Mouse (Mus musculus): ENCODE measurements around the gene Coq5. TPM values are rescaled to one million over a fixed set of nuclear protein-coding genes. Genes with fewer than 3 reads are reported as not detected.
A peak's percentile ranks its signal among the peaks of the same experiment; 100 is the strongest.

Gene Coq5
- polyA plus RNA-seq, 1 experiment from 2014 or later: 38.6 TPM

DNA sequence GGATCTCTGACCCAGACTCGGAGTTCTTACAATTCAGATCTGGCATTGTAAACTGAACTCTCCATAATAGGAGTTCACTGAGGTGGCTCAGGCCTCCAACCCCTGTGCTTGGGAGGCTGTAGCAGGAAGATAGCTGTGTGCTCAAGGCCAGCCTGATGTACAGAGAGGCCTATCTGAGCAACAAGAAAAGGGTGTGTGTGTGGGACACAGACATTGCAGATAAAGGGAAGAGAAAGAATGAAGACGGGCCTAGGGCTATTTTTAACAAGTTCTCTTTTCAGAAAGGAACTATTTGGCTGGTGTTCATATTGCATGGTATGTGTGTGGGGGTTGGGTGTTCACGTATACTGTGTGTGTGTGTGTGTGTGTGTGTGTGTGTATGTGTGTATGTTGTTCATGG is 54.2 kb downstream of the Coq5 start:
- no peak overlapping the region for H3K4me2 ChIP-seq (ENCODE audit: low read depth, low read length)

DNA sequence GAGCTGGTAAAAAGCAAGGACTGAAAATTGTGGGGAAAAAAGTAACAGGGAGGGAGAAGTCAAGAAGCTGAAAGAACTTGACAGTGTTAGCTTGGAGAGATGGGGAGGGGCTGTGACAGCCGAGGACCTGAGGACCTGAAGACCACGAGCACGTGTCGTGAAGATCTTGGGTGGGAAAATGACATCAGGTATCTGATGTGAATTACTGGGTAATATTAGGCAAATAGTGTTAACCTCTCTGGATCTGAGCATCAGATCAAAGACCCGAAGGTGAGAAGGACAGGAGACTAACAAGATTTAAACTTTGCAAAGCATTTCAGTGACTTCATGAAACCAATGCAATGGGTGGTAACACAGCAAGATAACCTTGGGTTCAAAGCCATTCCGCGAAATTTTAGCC is 60.5 kb downstream of the Coq5 start:
- H3K36me3 ChIP-seq (ENCODE audit: control insufficient read depth, insufficient read depth, low read length): peaks cover 28% of the 10 kb centered on the region
- H3K4me1 ChIP-seq (replicated peaks; ENCODE audit: control insufficient read depth, insufficient read depth, low read length): peaks cover 12% of the 10 kb centered on the region
- H3K27me3 ChIP-seq (ENCODE audit: control insufficient read depth, insufficient read depth, low read depth, low read length): no peaks in the 10 kb centered on the region
- peak overlapping the region; percentile 6; the same call in 1 of the 2 replicates for H3K9ac ChIP-seq (ENCODE audit: low read length)
- H3K4me3 ChIP-seq (ENCODE audit: low read length): peak overlapping the region; percentile 78
- 16% methylated on average over 7 of the region's 7 CpGs for WGBS
- no peaks in the 10 kb centered on the region for H3K9me3 ChIP-seq (ENCODE audit: control insufficient read depth, low read length)
- H3K4me2 ChIP-seq (ENCODE audit: low read depth, low read length): peak overlapping the region; percentile 76
- H3K27ac ChIP-seq (ENCODE audit: low read length): no peak overlapping the region
- no peak for ATAC-seq (ENCODE audit: low read depth)

More for the DNA sequence above, 54.2 kb downstream of the Coq5 start:
- peaks cover 6% of the 10 kb centered on the region for H3K4me1 ChIP-seq (replicated peaks; ENCODE audit: control insufficient read depth, insufficient read depth, low read length)
- no peaks in the 10 kb centered on the region for H3K9me3 ChIP-seq (ENCODE audit: control insufficient read depth, low read length)
- 69% methylated on average over 3 of the region's 3 CpGs for WGBS
- H3K27ac ChIP-seq (ENCODE audit: low read length): no peak overlapping the region
- H3K27me3 ChIP-seq (ENCODE audit: control insufficient read depth, insufficient read depth, low read depth, low read length): no peaks in the 10 kb centered on the region
- H3K9ac ChIP-seq (ENCODE audit: low read length): no peak overlapping the region
- no peak for ATAC-seq (ENCODE audit: low read depth)
- H3K36me3 ChIP-seq (ENCODE audit: control insufficient read depth, insufficient read depth, low read length): peaks cover 40% of the 10 kb centered on the region
- no peak overlapping the region for H3K4me3 ChIP-seq (ENCODE audit: low read length)

DNA sequence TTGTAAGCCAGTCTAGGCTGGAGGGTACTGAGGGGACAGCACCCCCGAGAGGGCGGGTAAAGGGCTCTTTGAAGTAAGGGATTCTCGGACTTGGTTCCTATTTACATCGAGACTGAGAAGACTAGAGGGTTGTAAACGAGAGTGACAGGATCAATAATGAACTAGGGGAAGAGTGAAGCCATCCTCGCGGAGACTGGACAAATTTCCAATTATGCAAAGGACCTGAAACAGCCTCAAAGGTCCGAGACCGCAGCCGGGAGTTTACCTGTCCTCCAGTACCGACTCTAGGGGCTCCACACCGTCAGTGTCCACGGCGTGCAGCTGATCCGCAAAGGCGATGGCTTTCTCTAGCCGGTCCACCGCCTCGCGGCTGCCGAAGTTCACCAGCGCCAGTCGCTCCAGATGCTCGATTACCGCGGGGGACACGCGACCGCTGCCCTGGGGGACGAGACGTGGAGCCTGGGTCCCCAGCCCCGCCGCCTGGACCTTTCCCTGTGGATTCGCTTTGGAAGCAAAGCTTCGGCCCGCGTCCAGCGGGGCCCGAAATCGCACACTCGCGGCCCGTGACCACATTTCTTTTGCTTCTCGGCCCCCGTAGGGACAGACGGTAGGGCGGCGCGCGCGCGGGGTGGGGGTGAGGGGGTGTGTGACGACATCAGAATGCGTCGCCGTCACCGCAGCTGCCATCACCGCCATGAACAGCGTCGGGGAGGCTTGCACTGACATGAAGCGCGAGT is 61.3 kb downstream of the Coq5 start, which contains the start of the genes Gatc and Triap1:
Gatc (minus strand) TSS at position 602 of the 737 bp plus-strand sequence.
Triap1 (plus strand) TSS at position 649 of the 737 bp plus-strand sequence.
- under 1% methylated on average over 62 of the region's 62 CpGs for WGBS
- Histone ChIP-seq H3K27me3 (ENCODE audit: control insufficient read depth, insufficient read depth, low read depth, low read length) (no peaks in the 10 kb centered on the region), H3K9ac (ENCODE audit: low read length) (peak within 1 kb of the TSS; percentile 96), H3K36me3 (ENCODE audit: control insufficient read depth, insufficient read depth, low read length) (peaks cover 29% of the 10 kb centered on the region), H3K27ac (ENCODE audit: low read length) (peak within 1 kb of the TSS; percentile 76), H3K9me3 (ENCODE audit: control insufficient read depth, low read length) (no peaks in the 10 kb centered on the region), H3K4me3 (ENCODE audit: low read length) (peak within 1 kb of the TSS; percentile 78), H3K4me1 (replicated peaks; ENCODE audit: control insufficient read depth, insufficient read depth, low read length) (peaks cover 12% of the 10 kb centered on the region), H3K4me2 (ENCODE audit: low read depth, low read length) (peak within 1 kb of the TSS; percentile 76)
- ATAC-seq (ENCODE audit: low read depth): peak; percentile 97

DNA sequence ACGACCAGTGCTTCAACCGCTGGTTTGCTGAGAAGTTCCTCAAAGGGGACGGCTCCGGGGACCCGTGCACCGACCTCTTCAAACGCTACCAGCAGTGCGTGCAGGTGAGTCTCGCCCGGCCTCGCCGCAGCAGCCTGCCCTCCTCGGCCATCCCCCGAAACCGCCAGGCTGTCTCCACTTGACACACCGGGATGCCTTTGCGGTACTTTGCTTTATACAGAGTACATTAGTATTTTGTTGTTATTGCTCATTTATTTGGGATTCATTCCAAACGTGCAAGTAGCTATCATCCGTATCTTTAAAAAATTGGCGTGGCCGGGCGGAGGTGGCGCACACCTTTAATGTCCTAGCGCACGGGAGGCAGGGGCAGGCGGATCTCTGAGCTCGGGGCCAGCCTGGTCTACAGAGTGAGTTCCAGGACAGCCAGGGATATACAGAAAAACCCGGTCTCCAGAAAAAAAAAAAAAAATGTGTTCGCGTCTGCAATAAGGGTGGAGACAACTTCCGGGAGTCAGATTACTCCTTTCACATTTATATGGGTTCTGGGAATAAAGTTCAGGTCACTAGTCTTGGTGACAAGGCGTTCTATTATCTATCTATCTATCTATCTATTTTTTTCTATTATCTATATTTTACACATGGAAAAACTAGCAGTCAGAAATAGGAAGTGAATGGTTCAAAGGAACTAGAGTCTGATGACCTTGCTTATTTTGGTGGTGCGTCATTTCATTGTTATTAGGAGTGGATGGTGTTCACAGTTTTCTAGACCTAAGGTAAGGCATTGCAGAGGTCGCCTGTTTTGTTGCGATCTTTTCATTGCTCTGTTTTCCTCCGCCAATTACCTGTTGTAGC is 62.1 kb downstream of the Coq5 start:
- Histone ChIP-seq H3K4me3 (ENCODE audit: low read length) (peak overlapping the region; percentile 78), H3K27ac (ENCODE audit: low read length) (no peak overlapping the region), H3K27me3 (ENCODE audit: control insufficient read depth, insufficient read depth, low read depth, low read length) (no peaks in the 10 kb centered on the region), H3K9ac (ENCODE audit: low read length) (peak overlapping the region; percentile 96), H3K9me3 (ENCODE audit: control insufficient read depth, low read length) (no peaks in the 10 kb centered on the region), H3K4me1 (replicated peaks; ENCODE audit: control insufficient read depth, insufficient read depth, low read length) (peaks cover 12% of the 10 kb centered on the region), H3K36me3 (ENCODE audit: control insufficient read depth, insufficient read depth, low read length) (peaks cover 33% of the 10 kb centered on the region), H3K4me2 (ENCODE audit: low read depth, low read length) (peak overlapping the region; percentile 76)
- WGBS: 9% methylated on average over 36 of the region's 36 CpGs
- ATAC-seq (ENCODE audit: low read depth): peak; percentile 11; the same call in 1 of the 2 replicates

Other genes with a start within 250 kb of the Coq5 start
- 23.2 and 25.4 TPM in 2 replicates for gene Gm10401, start 181.4 kb upstream of the Coq5 start, polyA plus RNA-seq (2015; fragmentation: Nextera tagmentation; extraction: Ambion mirVana)
- 64.5 and 69.2 TPM in 2 replicates for gene Acads, start 160.3 kb upstream of the Coq5 start, polyA plus RNA-seq (2015; fragmentation: Nextera tagmentation; extraction: Ambion mirVana)
- gene Unc119b, start 144.7 kb upstream of the Coq5 start, polyA plus RNA-seq (2015; fragmentation: Nextera tagmentation; extraction: Ambion mirVana): 34.3 and 35.2 TPM in 2 replicates
- gene Mlec, start 121.5 kb upstream of the Coq5 start, polyA plus RNA-seq (2015; fragmentation: Nextera tagmentation; extraction: Ambion mirVana): 58.9 and 62.1 TPM in 2 replicates
- gene Cabp1, start 85.3 kb upstream of the Coq5 start, polyA plus RNA-seq (2015; fragmentation: Nextera tagmentation; extraction: Ambion mirVana): 1.3 and 1.6 TPM in 2 replicates
- gene Pop5, start 43.8 kb upstream of the Coq5 start, polyA plus RNA-seq (2015; fragmentation: Nextera tagmentation; extraction: Ambion mirVana): 97.6 and 109 TPM in 2 replicates
- 115 and 116 TPM in 2 replicates for gene Rnf10, start 6.8 kb upstream of the Coq5 start, polyA plus RNA-seq (2015; fragmentation: Nextera tagmentation; extraction: Ambion mirVana)
- 1,463 and 1,496 TPM in 2 replicates for gene Dynll1, start 21.3 kb downstream of the Coq5 start, polyA plus RNA-seq (2015; fragmentation: Nextera tagmentation; extraction: Ambion mirVana)
- gene Srsf9, start 47.5 kb downstream of the Coq5 start, polyA plus RNA-seq (2015; fragmentation: Nextera tagmentation; extraction: Ambion mirVana): 157 and 223 TPM in 2 replicates
- gene Gatc, start 61.5 kb downstream of the Coq5 start, polyA plus RNA-seq (2015; fragmentation: Nextera tagmentation; extraction: Ambion mirVana): 25.5 and 27.5 TPM in 2 replicates
- gene Triap1, start 61.6 kb downstream of the Coq5 start, polyA plus RNA-seq (2015; fragmentation: Nextera tagmentation; extraction: Ambion mirVana): 59.2 and 61.4 TPM in 2 replicates
- 920 and 937 TPM in 2 replicates for gene Cox6a1, start 69.3 kb downstream of the Coq5 start, polyA plus RNA-seq (2015; fragmentation: Nextera tagmentation; extraction: Ambion mirVana)
- 3.9 and 6.0 TPM in 2 replicates for gene Msi1, start 149.9 kb downstream of the Coq5 start, polyA plus RNA-seq (2015; fragmentation: Nextera tagmentation; extraction: Ambion mirVana)
- gene Pla2g1b, start 186.6 kb downstream of the Coq5 start, polyA plus RNA-seq (2015; fragmentation: Nextera tagmentation; extraction: Ambion mirVana): 9.7 and 9.8 TPM in 2 replicates
- 28.1 and 31.4 TPM in 2 replicates for gene Sirt4, start 205.1 kb downstream of the Coq5 start, polyA plus RNA-seq (2015; fragmentation: Nextera tagmentation; extraction: Ambion mirVana)
- 70.1 and 74.4 TPM in 2 replicates for gene Pxn, start 227.0 kb downstream of the Coq5 start, polyA plus RNA-seq (2015; fragmentation: Nextera tagmentation; extraction: Ambion mirVana)